Mouse (Mus musculus): ENCODE data around the gene Cux1. TPM values are rescaled to one million over a fixed set of nuclear protein-coding genes. Genes with fewer than 3 reads are reported as not detected.

Gene Cux1
- polyA plus RNA-seq, 1 experiment from 2014 or later, result 109 TPM

DNA sequence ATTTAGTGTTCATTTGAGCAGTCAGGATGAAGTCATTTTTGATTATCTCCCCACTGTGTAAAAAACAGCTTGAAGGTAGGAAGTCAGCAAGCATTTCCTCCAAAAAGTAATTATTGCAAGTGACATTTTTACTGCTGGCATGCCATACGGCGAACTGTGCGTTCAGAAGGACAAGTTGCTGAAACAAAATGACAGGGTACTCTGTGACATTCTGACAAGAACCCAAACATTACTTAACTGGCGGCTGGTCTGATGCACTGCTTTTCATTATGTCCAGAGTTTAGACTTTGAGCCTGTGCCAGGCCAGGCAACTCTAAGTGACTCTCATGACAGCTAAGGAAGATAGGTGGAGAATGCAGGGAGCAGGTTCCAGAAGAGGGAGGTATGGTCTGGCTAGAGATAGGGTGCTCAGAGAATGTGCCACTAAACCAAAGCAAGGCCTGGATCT lies 274.3 kb downstream of the Cux1 start:
- no peak overlapping the region for H3K27ac ChIP-seq (ENCODE audit: low read depth, low read length)
- H3K9ac ChIP-seq (ENCODE audit: low read length), result no peak overlapping the region
- WGBS, result 88% methylated on average over 4 of the region's 4 CpGs
- no peaks in the 10 kb centered on the region for H3K4me1 ChIP-seq (ENCODE audit: control insufficient read depth, insufficient read depth, low read length)
- no peak overlapping the region for H3K4me2 ChIP-seq (ENCODE audit: low read depth)
- no peaks in the 10 kb centered on the region for H3K9me3 ChIP-seq (ENCODE audit: control insufficient read depth, low read length)
- H3K4me3 ChIP-seq (ENCODE audit: low read depth, low read length), result no peak overlapping the region
- peaks cover 6% of the 10 kb centered on the region for H3K36me3 ChIP-seq (ENCODE audit: control insufficient read depth, insufficient read depth, low read length)
- no peak for ATAC-seq (ENCODE audit: insufficient read depth, low FRiP score, low TSS enrichment)
- DNase-seq (ENCODE audit: low spot score), result no peak
- no peaks in the 10 kb centered on the region for H3K27me3 ChIP-seq (ENCODE audit: control insufficient read depth, insufficient read depth, low read length)

DNA sequence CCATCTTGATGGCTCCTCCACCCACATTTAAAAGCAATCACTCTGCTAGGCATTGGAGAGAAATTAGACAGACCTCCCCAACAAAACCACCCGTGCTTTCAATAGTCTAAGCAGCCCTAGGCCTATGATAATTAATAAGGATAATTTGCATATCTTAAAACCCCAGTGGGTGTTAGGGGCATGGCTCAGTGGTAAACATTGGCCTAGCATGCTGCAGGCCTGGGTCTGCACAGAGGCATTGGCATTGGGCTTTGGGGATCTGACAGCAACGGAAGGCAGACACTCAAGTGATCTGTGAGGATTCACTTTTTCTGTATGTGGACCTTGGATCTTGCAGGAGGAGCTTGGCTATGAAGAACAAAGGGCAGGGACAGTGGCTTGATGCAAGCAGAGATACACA lies 274.9 kb downstream of the Cux1 start:
- no peak overlapping the region for H3K4me3 ChIP-seq (ENCODE audit: low read depth, low read length)
- peaks cover 8% of the 10 kb centered on the region for H3K36me3 ChIP-seq (ENCODE audit: control insufficient read depth, insufficient read depth, low read length)
- no peaks in the 10 kb centered on the region for H3K4me1 ChIP-seq (ENCODE audit: control insufficient read depth, insufficient read depth, low read length)
- DNase-seq (ENCODE audit: low spot score), result no peak
- H3K27ac ChIP-seq (ENCODE audit: low read depth, low read length), result no peak overlapping the region
- ATAC-seq (ENCODE audit: insufficient read depth, low FRiP score, low TSS enrichment), result no peak
- no peak overlapping the region for H3K9ac ChIP-seq (ENCODE audit: low read length)
- no peaks in the 10 kb centered on the region for H3K9me3 ChIP-seq (ENCODE audit: control insufficient read depth, low read length)
- no peaks in the 10 kb centered on the region for H3K27me3 ChIP-seq (ENCODE audit: control insufficient read depth, insufficient read depth, low read length)
- H3K4me2 ChIP-seq (ENCODE audit: low read depth), result no peak overlapping the region
- 89% methylated on average over 2 of the region's 2 CpGs for WGBS

DNA sequence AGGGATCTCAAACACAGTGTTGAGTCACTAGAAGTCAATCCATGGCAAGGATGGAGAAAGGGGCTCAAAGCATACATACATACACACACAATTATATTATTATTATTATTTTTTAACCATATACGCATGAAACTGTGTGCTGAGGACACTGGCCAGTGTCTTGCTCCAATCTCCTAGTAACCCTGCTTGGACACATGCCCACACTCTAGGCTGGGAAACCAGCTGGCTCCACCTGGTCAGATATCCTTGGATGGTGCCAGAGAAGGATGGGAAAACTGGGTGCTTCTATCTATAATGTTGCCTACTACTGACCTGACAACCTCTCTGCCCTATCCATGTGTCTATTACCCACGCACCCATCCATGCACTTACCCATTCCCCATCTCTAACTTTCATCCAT lies 275.7 kb downstream of the Cux1 start:
- H3K4me3 ChIP-seq (ENCODE audit: low read depth, low read length), result no peak overlapping the region
- no peak overlapping the region for H3K4me2 ChIP-seq (ENCODE audit: low read depth)
- DNase-seq (ENCODE audit: low spot score) (no peak), ATAC-seq (ENCODE audit: insufficient read depth, low FRiP score, low TSS enrichment) (no peak)
- no peaks in the 10 kb centered on the region for H3K4me1 ChIP-seq (ENCODE audit: control insufficient read depth, insufficient read depth, low read length)
- H3K36me3 ChIP-seq (ENCODE audit: control insufficient read depth, insufficient read depth, low read length), result peaks cover 11% of the 10 kb centered on the region
- no peak overlapping the region for H3K9ac ChIP-seq (ENCODE audit: low read length)
- H3K27me3 ChIP-seq (ENCODE audit: control insufficient read depth, insufficient read depth, low read length), result no peaks in the 10 kb centered on the region
- no peaks in the 10 kb centered on the region for H3K9me3 ChIP-seq (ENCODE audit: control insufficient read depth, low read length)
- H3K27ac ChIP-seq (ENCODE audit: low read depth, low read length), result no peak overlapping the region
- 95% methylated on average over 2 of the region's 2 CpGs for WGBS

DNA sequence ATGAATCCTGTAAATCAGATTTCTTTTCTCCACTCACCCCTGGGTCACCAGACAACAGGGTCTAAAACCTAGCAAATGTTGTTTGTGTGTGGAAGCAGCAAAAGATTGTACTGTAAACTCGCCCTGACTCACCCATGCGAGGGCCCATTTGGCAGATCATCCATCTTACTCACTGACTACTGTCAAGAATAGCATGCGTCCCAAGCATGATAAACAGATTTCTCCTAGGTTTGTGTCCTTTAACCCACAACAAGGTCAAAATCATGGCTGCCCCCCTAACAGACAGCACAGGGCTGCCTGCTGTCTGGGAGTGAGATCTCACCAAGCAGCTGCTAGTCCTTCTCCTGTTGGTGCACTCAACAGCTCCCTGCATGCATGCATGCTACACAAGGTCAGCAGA lies 277.5 kb downstream of the Cux1 start:
- H3K4me2 ChIP-seq (ENCODE audit: low read depth), result no peak overlapping the region
- no peaks in the 10 kb centered on the region for H3K4me1 ChIP-seq (ENCODE audit: control insufficient read depth, insufficient read depth, low read length)
- ATAC-seq (ENCODE audit: insufficient read depth, low FRiP score, low TSS enrichment) (no peak), DNase-seq (ENCODE audit: low spot score) (no peak)
- H3K9ac ChIP-seq (ENCODE audit: low read length), result no peak overlapping the region
- no peaks in the 10 kb centered on the region for H3K9me3 ChIP-seq (ENCODE audit: control insufficient read depth, low read length)
- 68% methylated on average over 3 of the region's 3 CpGs for WGBS
- H3K27me3 ChIP-seq (ENCODE audit: control insufficient read depth, insufficient read depth, low read length), result no peaks in the 10 kb centered on the region
- H3K36me3 ChIP-seq (ENCODE audit: control insufficient read depth, insufficient read depth, low read length), result peaks cover 7% of the 10 kb centered on the region
- H3K4me3 ChIP-seq (ENCODE audit: low read depth, low read length), result no peak overlapping the region
- no peak overlapping the region for H3K27ac ChIP-seq (ENCODE audit: low read depth, low read length)

DNA sequence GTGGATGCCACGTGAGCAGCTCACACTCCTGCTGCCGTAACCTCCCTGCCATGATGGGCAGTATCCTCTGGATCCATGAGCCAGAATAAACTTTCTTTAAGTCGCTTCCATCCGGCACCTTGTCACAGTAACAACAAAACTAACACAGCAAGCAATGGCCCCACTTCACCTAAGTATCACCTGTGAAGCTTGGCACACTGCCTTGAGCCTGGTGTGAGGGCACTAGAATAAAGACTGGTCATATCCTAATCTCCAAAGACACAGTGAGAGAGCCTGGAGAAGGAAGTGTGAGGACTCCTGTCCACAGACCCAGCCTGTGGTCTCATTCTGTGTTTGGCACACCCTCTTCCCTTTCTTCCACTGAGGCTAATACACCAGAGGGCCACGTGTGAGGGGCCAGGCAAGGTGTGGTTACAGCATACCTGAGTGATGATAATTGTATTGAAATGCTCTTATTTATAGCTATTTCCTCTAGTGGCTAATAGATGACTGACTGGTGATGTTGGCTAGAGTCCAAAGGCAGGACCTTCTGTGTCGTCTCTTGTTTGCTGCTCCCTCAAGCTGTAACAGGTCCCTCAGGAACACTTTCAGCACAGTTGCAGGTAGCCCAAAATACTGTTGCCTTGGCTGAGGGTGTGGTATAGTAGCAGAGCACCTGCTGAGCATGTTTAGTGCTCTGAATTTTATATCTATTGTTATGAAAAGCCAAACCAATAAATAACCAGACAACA lies 278.8 kb downstream of the Cux1 start:
- DNase-seq (ENCODE audit: low spot score), result no peak
- Histone ChIP-seq H3K9me3 (ENCODE audit: control insufficient read depth, low read length) (no peaks in the 10 kb centered on the region), H3K27ac (ENCODE audit: low read depth, low read length) (no peak overlapping the region), H3K9ac (ENCODE audit: low read length) (no peak overlapping the region), H3K36me3 (ENCODE audit: control insufficient read depth, insufficient read depth, low read length) (peaks cover 7% of the 10 kb centered on the region), H3K4me3 (ENCODE audit: low read depth, low read length) (no peak overlapping the region), H3K4me1 (ENCODE audit: control insufficient read depth, insufficient read depth, low read length) (no peaks in the 10 kb centered on the region), H3K27me3 (ENCODE audit: control insufficient read depth, insufficient read depth, low read length) (no peaks in the 10 kb centered on the region), H3K4me2 (ENCODE audit: low read depth) (no peak overlapping the region)
- 93% methylated on average over 6 of the region's 6 CpGs for WGBS
- no peak for ATAC-seq (ENCODE audit: insufficient read depth, low FRiP score, low TSS enrichment)

DNA sequence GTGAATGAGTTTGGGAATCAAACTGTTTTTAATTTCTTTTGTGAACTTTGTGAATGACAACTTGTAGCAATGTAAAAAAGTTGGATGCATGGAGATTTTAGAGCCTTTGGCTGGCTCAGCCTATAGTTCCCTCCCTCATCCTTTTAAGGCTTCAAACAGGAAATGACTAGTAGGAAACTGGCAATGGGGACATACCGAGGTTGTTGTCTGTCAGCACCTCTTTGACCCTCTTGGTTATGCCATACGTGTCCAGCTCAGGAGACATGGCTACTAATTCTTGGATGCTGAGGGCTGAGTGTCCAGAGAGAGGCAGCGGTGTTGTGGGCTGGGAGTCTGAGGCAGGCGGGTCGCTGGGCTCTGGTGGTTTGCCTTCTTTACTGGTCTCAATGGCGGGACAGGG lies 280.7 kb downstream of the Cux1 start:
- Histone ChIP-seq H3K4me3 (ENCODE audit: low read depth, low read length) (no peak overlapping the region), H3K9ac (ENCODE audit: low read length) (no peak overlapping the region), H3K27ac (ENCODE audit: low read depth, low read length) (no peak overlapping the region), H3K9me3 (ENCODE audit: control insufficient read depth, low read length) (no peaks in the 10 kb centered on the region), H3K36me3 (ENCODE audit: control insufficient read depth, insufficient read depth, low read length) (peaks cover 11% of the 10 kb centered on the region), H3K4me2 (ENCODE audit: low read depth) (no peak overlapping the region), H3K4me1 (ENCODE audit: control insufficient read depth, insufficient read depth, low read length) (no peaks in the 10 kb centered on the region), H3K27me3 (ENCODE audit: control insufficient read depth, insufficient read depth, low read length) (no peaks in the 10 kb centered on the region)
- no peak for ATAC-seq (ENCODE audit: insufficient read depth, low FRiP score, low TSS enrichment)
- no peak for DNase-seq (ENCODE audit: low spot score)
- whole genome bisulfite sequencing, result 90% methylated on average over 6 of the region's 6 CpGs

DNA sequence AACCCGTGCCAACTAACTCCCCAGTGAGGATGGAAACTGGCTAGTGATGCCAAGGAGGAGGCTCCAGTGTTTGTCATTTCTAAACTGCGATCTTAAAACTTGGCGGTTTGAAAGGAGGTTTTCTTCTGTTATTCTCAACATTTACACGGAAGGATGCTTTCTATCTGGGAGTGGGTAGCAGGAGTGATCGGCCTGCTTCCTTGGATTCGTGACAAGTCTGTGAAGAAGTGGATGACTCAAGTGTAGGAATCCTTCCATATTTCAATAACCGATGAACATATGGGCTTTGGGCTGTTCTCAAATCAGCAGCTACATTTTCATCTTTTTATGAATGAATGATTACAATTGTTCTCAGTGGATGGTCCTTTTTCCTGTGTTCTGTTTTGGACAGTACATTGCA lies 282.2 kb downstream of the Cux1 start:
- 93% methylated on average over 7 of the region's 7 CpGs for WGBS
- Histone ChIP-seq H3K4me2 (ENCODE audit: low read depth) (no peak overlapping the region), H3K9me3 (ENCODE audit: control insufficient read depth, low read length) (no peaks in the 10 kb centered on the region), H3K27ac (ENCODE audit: low read depth, low read length) (no peak overlapping the region), H3K9ac (ENCODE audit: low read length) (no peak overlapping the region), H3K4me1 (ENCODE audit: control insufficient read depth, insufficient read depth, low read length) (no peaks in the 10 kb centered on the region), H3K36me3 (ENCODE audit: control insufficient read depth, insufficient read depth, low read length) (peaks cover 14% of the 10 kb centered on the region), H3K4me3 (ENCODE audit: low read depth, low read length) (no peak overlapping the region), H3K27me3 (ENCODE audit: control insufficient read depth, insufficient read depth, low read length) (no peaks in the 10 kb centered on the region)
- DNase-seq (ENCODE audit: low spot score) (no peak), ATAC-seq (ENCODE audit: insufficient read depth, low FRiP score, low TSS enrichment) (no peak)

DNA sequence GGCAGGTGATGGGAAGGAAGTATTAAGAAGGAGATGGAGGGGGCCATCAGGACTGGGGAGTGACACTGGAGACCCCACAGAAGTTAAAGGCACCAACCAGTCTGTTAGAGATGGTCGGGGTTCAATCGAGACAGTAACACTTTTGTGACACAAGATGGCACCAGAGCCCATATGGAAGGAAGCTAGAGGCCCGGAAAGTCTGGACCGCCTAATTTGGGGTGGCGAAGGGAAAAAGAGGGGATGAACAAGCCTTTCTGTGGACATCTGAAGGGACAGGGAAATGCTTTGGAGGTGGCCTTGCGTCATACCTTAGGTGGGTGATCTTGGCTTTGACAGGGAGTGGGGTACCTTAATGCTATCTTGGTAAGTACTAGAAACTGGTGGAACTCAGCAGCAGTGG lies 285.9 kb downstream of the Cux1 start:
- H3K36me3 ChIP-seq (ENCODE audit: control insufficient read depth, insufficient read depth, low read length), result peaks cover 22% of the 10 kb centered on the region
- no peaks in the 10 kb centered on the region for H3K4me1 ChIP-seq (ENCODE audit: control insufficient read depth, insufficient read depth, low read length)
- no peak overlapping the region for H3K9ac ChIP-seq (ENCODE audit: low read length)
- no peaks in the 10 kb centered on the region for H3K27me3 ChIP-seq (ENCODE audit: control insufficient read depth, insufficient read depth, low read length)
- no peak overlapping the region for H3K4me2 ChIP-seq (ENCODE audit: low read depth)
- DNase-seq (ENCODE audit: low spot score), result no peak
- no peak for ATAC-seq (ENCODE audit: insufficient read depth, low FRiP score, low TSS enrichment)
- H3K9me3 ChIP-seq (ENCODE audit: control insufficient read depth, low read length), result no peaks in the 10 kb centered on the region
- no peak overlapping the region for H3K4me3 ChIP-seq (ENCODE audit: low read depth, low read length)
- WGBS, result 65% methylated on average over 6 of the region's 6 CpGs
- H3K27ac ChIP-seq (ENCODE audit: low read depth, low read length), result no peak overlapping the region

DNA sequence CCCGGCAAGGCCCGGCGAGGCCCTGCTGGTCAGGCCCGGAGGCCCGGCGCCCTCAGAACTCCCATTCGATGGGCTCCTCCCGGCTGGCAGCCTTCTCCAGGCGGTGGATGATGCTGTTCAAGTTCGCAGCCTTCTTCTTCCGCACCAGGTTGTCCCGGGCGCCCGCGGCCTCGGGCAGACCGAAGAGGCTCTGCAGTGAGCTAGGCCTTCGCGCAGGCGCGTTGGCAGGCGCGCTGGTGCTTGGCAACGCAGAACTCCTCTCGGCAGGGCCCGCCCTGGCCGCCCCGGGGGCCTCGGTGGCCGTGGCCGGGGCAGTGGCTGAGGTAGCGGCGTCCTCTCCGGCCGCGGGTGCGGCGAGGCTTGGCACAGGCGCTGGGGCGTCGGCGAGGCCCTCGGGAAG lies 292.6 kb downstream of the Cux1 start:
- Histone ChIP-seq H3K9me3 (ENCODE audit: control insufficient read depth, low read length) (no peaks in the 10 kb centered on the region), H3K4me3 (ENCODE audit: low read depth, low read length) (no peak overlapping the region), H3K36me3 (ENCODE audit: control insufficient read depth, insufficient read depth, low read length) (peaks cover 28% of the 10 kb centered on the region), H3K27me3 (ENCODE audit: control insufficient read depth, insufficient read depth, low read length) (no peaks in the 10 kb centered on the region), H3K4me2 (ENCODE audit: low read depth) (no peak overlapping the region), H3K9ac (ENCODE audit: low read length) (no peak overlapping the region), H3K4me1 (ENCODE audit: control insufficient read depth, insufficient read depth, low read length) (no peaks in the 10 kb centered on the region), H3K27ac (ENCODE audit: low read depth, low read length) (no peak overlapping the region)
- ATAC-seq (ENCODE audit: insufficient read depth, low FRiP score, low TSS enrichment), result no peak
- DNase-seq (ENCODE audit: low spot score), result no peak
- WGBS, result 82% methylated on average over 43 of the region's 43 CpGs
